In the genomic region with DNA sequence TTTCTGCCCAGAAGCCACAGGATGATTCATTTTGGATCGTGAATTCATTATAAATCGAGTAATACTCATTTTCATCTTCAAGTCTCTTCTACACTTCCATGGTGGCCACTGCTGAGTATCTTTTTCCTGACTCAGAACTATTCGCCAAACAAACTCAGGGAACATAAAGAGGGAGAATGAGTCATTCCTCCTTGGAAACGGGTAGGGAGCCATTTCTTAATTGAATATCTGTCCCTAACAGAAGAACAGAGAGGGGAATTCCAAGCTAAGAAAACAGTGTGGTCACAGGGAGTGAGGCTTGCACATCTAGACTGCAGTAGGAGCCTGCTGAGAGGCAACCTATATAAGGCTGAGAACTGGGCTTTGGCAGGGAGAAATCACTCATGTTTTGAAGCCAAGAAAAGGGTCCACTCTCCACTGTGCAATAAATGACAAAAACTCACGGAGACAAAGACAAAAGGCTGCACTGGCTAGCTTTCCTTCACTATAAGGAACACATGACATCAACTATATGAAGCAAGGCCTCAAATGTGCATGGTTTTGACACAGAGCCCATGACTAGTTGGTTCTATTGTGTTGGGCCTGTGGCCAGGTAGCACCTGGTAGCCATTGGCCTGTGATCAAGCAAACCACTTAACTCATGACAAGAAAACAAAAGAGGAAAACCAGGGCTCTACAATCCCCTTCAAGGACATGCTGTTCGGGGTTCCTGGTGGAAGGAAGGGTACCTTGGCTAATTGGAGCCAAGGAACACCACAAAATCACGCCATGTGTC, we compare ENCODE assay signal across 22 mouse cellular contexts.
DNase-seq lines count a peak whose midpoint lies in the region; ATAC-seq and TF ChIP-seq lines count a peak whose summit lies in the region.
"Had no signal": no experiment of that assay in that cellular context is flagged by ENCODE, and none has a peak within 500 bp of the region (broad histone marks: within the 10 kb centered on the region; RNA-seq: fewer than 3 reads in every experiment).

No protein-coding gene starts in this region.

- H3K4me3 ChIP-seq in cerebellum, adult 2 months (replicated peaks; ENCODE audit: insufficient read depth, low read depth, low read length): no peak overlapping the region
- no peak overlapping the region for H3K4me3 ChIP-seq in midbrain, postnatal 0 days (ENCODE audit: low read depth, low read length)
- H3K4me3 ChIP-seq: embryonic facial prominence, embryonic 12.5 days; forebrain, embryonic 12.5 days; gastrocnemius, adult 2 months; heart, embryonic 15.5 days; hindbrain, embryonic 13.5 days had no signal

- no peaks in the 10 kb centered on the region for H3K36me3 ChIP-seq in midbrain, postnatal 0 days (ENCODE audit: insufficient read depth, low read length)
- H3K36me3 ChIP-seq: embryonic facial prominence, embryonic 12.5 days; forebrain, embryonic 12.5 days; heart, embryonic 15.5 days; hindbrain, embryonic 13.5 days had no signal

- ATAC-seq in cerebellum, adult (ENCODE audit: insufficient number of reproducible peaks, low FRiP score, low TSS enrichment): no peak
- no peak for ATAC-seq in midbrain, postnatal 0 days (ENCODE audit: low FRiP score)
- no peak for ATAC-seq in erythroblast, adult 5-6 weeks (replicated peaks; ENCODE audit: low FRiP score, poor library complexity, severe bottlenecking)
- ATAC-seq: forebrain, embryonic 16.5 days; hindbrain, postnatal 0 days; Patski had no signal

- H3K27ac ChIP-seq in cerebellum, adult 2 months (ENCODE audit: insufficient read depth, low read length): no peak overlapping the region; the same call in 1 of the 2 replicates
- no peak overlapping the region for H3K27ac ChIP-seq in midbrain, postnatal 0 days (ENCODE audit: low read depth, low read length)
- H3K27ac ChIP-seq: embryonic facial prominence, embryonic 12.5 days; forebrain, embryonic 12.5 days; gastrocnemius, adult 2 months; heart, embryonic 15.5 days; hindbrain, embryonic 13.5 days; hindbrain, postnatal 0 days had no signal

- TF ChIP-seq POLR2A in cerebellum, adult 2 months (IDR thresholded peaks at IDR 0.05; ENCODE audit: borderline replicate concordance, insufficient read depth, low read length): no peak

- peak; percentile 62 for DNase-seq in cerebellum, adult 11-12 months
- DNase-seq in Muller cell, postnatal 12 days (ENCODE audit: inconsistent ontology term): peak; percentile 81
- peak; percentile 60 to 73 for DNase-seq in cerebellum, adult 2 months
- DNase-seq in cerebellum, postnatal 10 days: peak; percentile 62 to 68
- DNase-seq in kidney, postnatal 4 days: no peak
- DNase-seq in midbrain, postnatal 0 days (ENCODE audit: low spot score): no peak
- DNase-seq: adrenal gland, adult 8-10 months; adrenal gland, postnatal 36 days; gastrocnemius, adult 2 months; gastrocnemius, postnatal 25 days; heart, postnatal 14 days; kidney, adult 11 months; kidney, adult 9 months had no signal

- H3K9ac ChIP-seq in midbrain, postnatal 0 days (replicated peaks; ENCODE audit: low read length, poor library complexity, severe bottlenecking): no peak overlapping the region
- H3K9ac ChIP-seq: embryonic facial prominence, embryonic 12.5 days; forebrain, embryonic 12.5 days; heart, embryonic 15.5 days; hindbrain, embryonic 13.5 days had no signal

- no peak overlapping the region for H3K4me2 ChIP-seq in midbrain, postnatal 0 days (ENCODE audit: low read depth, low read length, poor library complexity, severe bottlenecking)
- H3K4me2 ChIP-seq: embryonic facial prominence, embryonic 12.5 days; forebrain, embryonic 12.5 days; heart, embryonic 15.5 days; hindbrain, embryonic 13.5 days had no signal

- WGBS in cerebellum, adult 2 months: 48% methylated on average over 7 of the region's 7 CpGs
- WGBS in midbrain, postnatal 0 days: 80% methylated on average over 7 of the region's 7 CpGs

- peaks cover 7% of the 10 kb centered on the region; the same call in 1 of the 2 replicates for H3K4me1 ChIP-seq in cerebellum, adult 2 months (ENCODE audit: control insufficient read depth, insufficient read depth, low read length)
- H3K4me1 ChIP-seq in midbrain, postnatal 0 days (ENCODE audit: insufficient read depth, low read length): no peaks in the 10 kb centered on the region
- H3K4me1 ChIP-seq: embryonic facial prominence, embryonic 12.5 days; forebrain, embryonic 12.5 days; heart, embryonic 15.5 days; hindbrain, embryonic 13.5 days had no signal

- no peak for TF ChIP-seq CTCF in cerebellum, adult 2 months (IDR thresholded peaks at IDR 0.05; ENCODE audit: borderline replicate concordance, insufficient read depth, low read depth, low read length)
- no peak for TF ChIP-seq CTCF in midbrain, postnatal 0 days (IDR thresholded peaks at IDR 0.05)

- H3K27me3 ChIP-seq in cerebellum, adult 2 months (ENCODE audit: control insufficient read depth, insufficient read depth, low read length): no peaks in the 10 kb centered on the region
- H3K27me3 ChIP-seq in midbrain, postnatal 0 days (ENCODE audit: insufficient read depth, low read length): no peaks in the 10 kb centered on the region
- H3K27me3 ChIP-seq: embryonic facial prominence, embryonic 12.5 days; forebrain, embryonic 12.5 days; heart, embryonic 15.5 days; hindbrain, embryonic 13.5 days; Patski had no signal

- H3K9me3 ChIP-seq in midbrain, postnatal 0 days (ENCODE audit: low read length): no peaks in the 10 kb centered on the region
- H3K9me3 ChIP-seq: embryonic facial prominence, embryonic 12.5 days; forebrain, embryonic 12.5 days; heart, embryonic 15.5 days; hindbrain, embryonic 13.5 days had no signal

Comparison
In these comparisons a context has a peak if more than half of its experiments do, and no peak if none do; other contexts are left out.
1. DNase-seq: peak in cerebellum, adult 11-12 months (single experiment), Muller cell, postnatal 12 days (single experiment), cerebellum, adult 2 months (2 of 2) and cerebellum, postnatal 10 days (2 of 2); none in kidney, postnatal 4 days (0 of 2) and midbrain, postnatal 0 days (single experiment).